Mouse (Mus musculus): ENCODE data around the gene Thyn1. TPM values are rescaled to one million over a fixed set of nuclear protein-coding genes. Genes with fewer than 3 reads are reported as not detected.

The Thyn1 gene
- polyA plus RNA-seq, 1 experiment from 2014 or later: 170 TPM

Other genes starting within 250 kb of the Thyn1 start
- gene Glb1l2, start 193.2 kb upstream of the Thyn1 start, polyA plus RNA-seq (2016; fragmentation: Nextera tagmentation; extraction: Ambion mirVana): 3.6 and 4.6 TPM in 2 replicates
- not detected in 2 replicates for gene Glb1l3, start 138.8 kb upstream of the Thyn1 start, polyA plus RNA-seq (2016; fragmentation: Nextera tagmentation; extraction: Ambion mirVana)
- not detected in 2 replicates for gene Gm1110, start 76.6 kb upstream of the Thyn1 start, polyA plus RNA-seq (2016; fragmentation: Nextera tagmentation; extraction: Ambion mirVana)
- 48.3 and 51.1 TPM in 2 replicates for gene Acad8, start 144 bp upstream of the Thyn1 start, polyA plus RNA-seq (2016; fragmentation: Nextera tagmentation; extraction: Ambion mirVana)
- 40.3 and 43.8 TPM in 2 replicates for gene Vps26b, start 30.4 kb downstream of the Thyn1 start, polyA plus RNA-seq (2016; fragmentation: Nextera tagmentation; extraction: Ambion mirVana)
- 35.9 and 39.2 TPM in 2 replicates for gene Ncapd3, start 30.5 kb downstream of the Thyn1 start, polyA plus RNA-seq (2016; fragmentation: Nextera tagmentation; extraction: Ambion mirVana)
- gene Jam3, start 155.7 kb downstream of the Thyn1 start, polyA plus RNA-seq (2016; fragmentation: Nextera tagmentation; extraction: Ambion mirVana): 82.4 and 97.9 TPM in 2 replicates